ENCODE assay signal across 8 mouse cellular contexts in genomic region chrX:69360238-69361054, GRCm38 (mm10). TPM values are rescaled to one million over a fixed set of nuclear protein-coding genes. Genes with fewer than 3 reads are reported as not detected.
DNase-seq lines count a peak whose midpoint lies in the region; ATAC-seq lines count a peak whose summit lies in the region.

Gene Aff2 (plus strand): TSS chrX:69360294.

- peaks cover 3% of the 10 kb centered on the region for H3K4me1 ChIP-seq in forebrain, embryonic 16.5 days (replicated peaks; ENCODE audit: control insufficient read depth, insufficient read depth, low read length)
- 0 out of 2 replicates have a peak, but pooled peaks cover 4% of the 10 kb centered on the region for H3K4me1 ChIP-seq in hindbrain, embryonic 12.5 days

- peak within 1 kb of the TSS; percentile 53 for H3K4me2 ChIP-seq in forebrain, embryonic 16.5 days (ENCODE audit: low read length)
- peak within 1 kb of the TSS; percentile 62 for H3K4me2 ChIP-seq in hindbrain, embryonic 12.5 days (replicated peaks)

- 19% methylated on average over 59 of the region's 79 CpGs for WGBS in forebrain, embryonic 16.5 days
- WGBS in hindbrain, embryonic 12.5 days, result 18% methylated on average over 54 of the region's 79 CpGs

- H3K27me3 ChIP-seq in forebrain, embryonic 16.5 days (replicated peaks; ENCODE audit: control insufficient read depth, insufficient read depth, low read length), result no peaks in the 10 kb centered on the region
- peaks cover 9% of the 10 kb centered on the region for H3K27me3 ChIP-seq in hindbrain, embryonic 12.5 days

- H3K9ac ChIP-seq in forebrain, embryonic 16.5 days (replicated peaks; ENCODE audit: low read depth, low read length), result peak within 1 kb of the TSS; percentile 79
- H3K9ac ChIP-seq in hindbrain, embryonic 12.5 days, result peak within 1 kb of the TSS; percentile 77

- peak; percentile 55 for DNase-seq in Muller cell, postnatal 12 days (ENCODE audit: inconsistent ontology term)
- DNase-seq in cerebellum, adult 11 months, result peak; percentile 41
- DNase-seq in left cerebral cortex, adult 11 months (ENCODE audit: low spot score), result peak; percentile 22
- peak; percentile 19 to 46 for DNase-seq in lung, postnatal 4 days
- peak; percentile 44 to 60 for DNase-seq in right cerebral cortex, postnatal 36 days (ENCODE audit: low spot score in 2 of 2)
- DNase-seq in spleen, adult 18-20 months, result no peak

- H3K9me3 ChIP-seq in forebrain, embryonic 16.5 days (ENCODE audit: control insufficient read depth, low read length), result no peaks in the 10 kb centered on the region
- H3K9me3 ChIP-seq in hindbrain, embryonic 12.5 days (replicated peaks), result no peaks in the 10 kb centered on the region

- peak within 1 kb of the TSS; percentile 64 for H3K4me3 ChIP-seq in forebrain, embryonic 16.5 days (replicated peaks; ENCODE audit: low read length)
- H3K4me3 ChIP-seq in hindbrain, embryonic 12.5 days, result peak within 1 kb of the TSS; percentile 56

- ATAC-seq in forebrain, embryonic 16.5 days, result peak; percentile 95
- ATAC-seq in hindbrain, embryonic 12.5 days (ENCODE audit: low FRiP score), result peak; percentile 92

- peak within 1 kb of the TSS; percentile 78 for H3K27ac ChIP-seq in forebrain, embryonic 16.5 days (ENCODE audit: low read length)
- peak within 1 kb of the TSS; percentile 86 for H3K27ac ChIP-seq in hindbrain, embryonic 12.5 days

- no peaks in the 10 kb centered on the region for H3K36me3 ChIP-seq in forebrain, embryonic 16.5 days (ENCODE audit: control insufficient read depth, insufficient read depth)
- no peaks in the 10 kb centered on the region for H3K36me3 ChIP-seq in hindbrain, embryonic 12.5 days

RNA-seq across cellular contexts. Expression of gene Aff2, which starts in this region (rescaled TPM):
- polyA plus RNA-seq in forebrain, embryonic 16.5 days (2015; fragmentation: Nextera tagmentation; extraction: Ambion mirVana), result 15.1 and 15.4 TPM in 2 replicates
- polyA plus RNA-seq in hindbrain, embryonic 12.5 days (2016; fragmentation: Nextera tagmentation; extraction: Ambion mirVana), result 17.5 and 24.5 TPM in 2 replicates

Comparison
In these comparisons a context has a peak if more than half of its experiments do, and no peak if none do; other contexts are left out.
1. DNase-seq: peak in Muller cell, postnatal 12 days (single experiment), cerebellum, adult 11 months (single experiment), left cerebral cortex, adult 11 months (single experiment), lung, postnatal 4 days (2 of 2) and right cerebral cortex, postnatal 36 days (2 of 2); none in spleen, adult 18-20 months (0 of 2).